Mouse (Mus musculus): ENCODE data around the gene Ttll1.

DNA sequence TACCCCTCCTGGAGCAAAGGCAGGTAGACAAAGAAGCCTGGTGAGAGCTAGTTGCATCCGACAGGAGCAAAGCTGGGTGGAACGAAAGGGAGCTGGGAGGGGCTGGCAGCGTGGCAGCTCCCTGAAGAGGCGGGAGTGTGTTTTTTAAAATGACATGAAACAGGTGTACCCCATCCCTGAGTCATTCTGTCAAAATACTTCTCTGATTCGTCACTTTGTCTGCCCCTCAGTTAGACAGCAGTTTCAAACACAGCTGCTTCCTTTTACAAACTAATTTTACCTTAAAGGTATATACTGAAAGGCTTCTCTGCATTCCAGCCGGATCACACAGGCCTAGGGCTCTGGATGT lies 16.1 kb downstream of the Ttll1 start:
- TF ChIP-seq GATA1 (IDR thresholded peaks at IDR 0.05; ENCODE audit: borderline replicate concordance, low read length) (no peak), FLI1 (IDR thresholded peaks at IDR 0.05; ENCODE audit: low read length) (no peak)
